Mouse (Mus musculus) intestine, postnatal 0 days (tissue): ENCODE data around the gene Cavin2. TPM values are rescaled to one million over a fixed set of nuclear protein-coding genes. Genes with fewer than 3 reads are reported as not detected.

Experiments used
- ATAC-seq: fragments of 200-750 bp; cut with Nextera tagmentation; 2 replicates; pipeline ENCODE4 v1.8.0; 2017; ENCODE audit warnings: mild to moderate bottlenecking, moderate TSS enrichment, moderate library complexity
- H3K27ac ChIP-seq: fragments of 300-500 bp; sonication (generic); 2 replicates; pipeline ENCODE4 v1.5.1; 2014; ENCODE audit warnings: mild to moderate bottlenecking, low read depth, low read length, moderate library complexity
- H3K27me3 ChIP-seq: fragments of 300-500 bp; sonication (generic); replicated peaks from 2 replicates; pipeline ENCODE4 v1.6.1; 2014; ENCODE audit warnings: low read length, mixed read lengths; ENCODE audit not compliant: control insufficient read depth, insufficient read depth
- H3K36me3 ChIP-seq: fragments of 300-500 bp; sonication (generic); 2 replicates; pipeline ENCODE4 v1.6.1; 2014; ENCODE audit warnings: mild to moderate bottlenecking, moderate library complexity; ENCODE audit not compliant: control insufficient read depth, insufficient read depth
- H3K4me1 ChIP-seq: fragments of 300-500 bp; sonication (generic); replicated peaks from 2 replicates; pipeline ENCODE4 v1.6.1; 2014; ENCODE audit warnings: antibody characterized with exemption, low read length, mixed read lengths; ENCODE audit not compliant: control insufficient read depth, insufficient read depth
- H3K4me2 ChIP-seq: fragments of 300-500 bp; sonication (generic); replicated peaks from 2 replicates; pipeline ENCODE4 v1.6.1; 2014; ENCODE audit warnings: low read depth, mild to moderate bottlenecking, moderate library complexity
- H3K4me3 ChIP-seq: fragments of 300-500 bp; sonication (generic); 2 replicates; pipeline ENCODE4 v1.5.1; 2014; ENCODE audit warnings: low read depth, low read length
- H3K9ac ChIP-seq: fragments of 300-500 bp; sonication (generic); 2 replicates; pipeline ENCODE4 v1.6.1; 2014; ENCODE audit warnings: mild to moderate bottlenecking, low read depth, low read length
- H3K9me3 ChIP-seq: fragments of 300-500 bp; sonication (generic); 2 replicates; pipeline ENCODE4 v1.6.1; 2016; ENCODE audit warnings: mixed run types; ENCODE audit not compliant: control insufficient read depth
- CTCF ChIP-seq: sonication (generic); IDR thresholded peaks from 2 replicates; pipeline ENCODE4 v1.5.1; 2016; ENCODE audit warnings: low read depth, mild to moderate bottlenecking, control low read depth, antibody characterized with exemption, moderate library complexity
- WGBS: fragments of 180-500 bp; shearing (Covaris S2); extraction: QIAGEN DNeasy Blood & Tissue Kit; methylation state at CpG from one replicate; pipeline ENCODE4 v1.1.7; 2014; 5-methylcytosine and 5-hydroxymethylcytosine counted together
- polyA plus RNA-seq: library from polyadenylated mRNA; unstranded; fragments of >200 nt; fragmentation: Nextera tagmentation; extraction: Ambion mirVana; gene quantifications from 2 replicates; pipeline ENCODE4 v1.2.1, GENCODE M21; 2015

Gene Cavin2
- polyA plus RNA-seq: 47.0 and 50.0 TPM in 2 replicates

DNA sequence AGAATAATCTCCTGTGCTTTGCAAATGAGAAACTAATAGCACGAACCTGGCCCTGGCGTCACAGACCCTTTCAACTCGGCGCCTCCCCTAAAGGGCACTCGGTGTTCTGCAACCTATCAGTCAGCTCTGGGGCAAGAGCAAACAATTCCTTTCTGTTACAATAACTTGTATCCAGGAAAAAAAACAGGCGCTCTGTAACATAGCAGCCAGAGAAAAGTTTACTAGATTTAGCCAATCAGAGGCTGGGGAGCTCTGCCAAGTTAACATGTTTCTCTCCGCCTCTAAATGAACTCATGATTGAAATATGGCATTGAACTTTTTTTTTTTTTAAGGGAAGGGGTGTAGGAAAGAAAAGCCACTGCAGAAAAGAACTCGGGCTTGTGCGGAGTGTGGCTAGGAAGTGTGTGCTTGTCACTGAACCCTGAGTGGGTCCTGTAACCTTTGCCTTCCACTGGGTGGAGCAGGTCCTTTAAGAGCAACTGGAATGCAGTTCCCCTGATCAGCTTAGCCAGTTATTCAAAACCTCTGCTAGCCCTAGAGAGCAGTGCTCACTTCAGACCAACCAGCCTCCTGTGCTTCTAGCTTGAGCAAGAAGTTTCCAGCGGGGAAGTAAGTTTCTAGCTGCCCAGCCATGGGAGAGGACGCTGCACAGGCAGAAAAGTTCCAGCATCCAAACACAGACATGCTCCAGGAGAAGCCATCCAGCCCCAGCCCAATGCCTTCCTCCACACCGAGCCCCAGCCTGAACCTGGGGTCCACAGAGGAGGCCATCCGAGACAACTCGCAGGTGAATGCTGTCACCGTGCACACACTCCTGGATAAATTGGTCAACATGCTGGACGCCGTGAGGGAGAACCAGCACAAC is at the start of gene Cavin2:
Gene Cavin2, plus strand, starts transcription at position 372 of the 865 bp plus-strand sequence.
- H3K27ac ChIP-seq: peak within 1 kb of the TSS; percentile 78
- H3K4me3 ChIP-seq: peak within 1 kb of the TSS; percentile 29
- 0 out of 2 replicates have a peak, but pooled peaks cover 5% of the 10 kb centered on the region for H3K4me1 ChIP-seq
- H3K4me2 ChIP-seq: peak within 1 kb of the TSS; percentile 58
- peak; percentile 49 for TF ChIP-seq CTCF
- WGBS: 29% methylated on average over 17 of the region's 17 CpGs
- no peaks in the 10 kb centered on the region for H3K36me3 ChIP-seq
- no peaks in the 10 kb centered on the region for H3K27me3 ChIP-seq
- peak within 1 kb of the TSS; percentile 57 for H3K9ac ChIP-seq
- H3K9me3 ChIP-seq: no peaks in the 10 kb centered on the region
- ATAC-seq: peak; percentile 71; the same call in 1 of the 2 replicates

DNA sequence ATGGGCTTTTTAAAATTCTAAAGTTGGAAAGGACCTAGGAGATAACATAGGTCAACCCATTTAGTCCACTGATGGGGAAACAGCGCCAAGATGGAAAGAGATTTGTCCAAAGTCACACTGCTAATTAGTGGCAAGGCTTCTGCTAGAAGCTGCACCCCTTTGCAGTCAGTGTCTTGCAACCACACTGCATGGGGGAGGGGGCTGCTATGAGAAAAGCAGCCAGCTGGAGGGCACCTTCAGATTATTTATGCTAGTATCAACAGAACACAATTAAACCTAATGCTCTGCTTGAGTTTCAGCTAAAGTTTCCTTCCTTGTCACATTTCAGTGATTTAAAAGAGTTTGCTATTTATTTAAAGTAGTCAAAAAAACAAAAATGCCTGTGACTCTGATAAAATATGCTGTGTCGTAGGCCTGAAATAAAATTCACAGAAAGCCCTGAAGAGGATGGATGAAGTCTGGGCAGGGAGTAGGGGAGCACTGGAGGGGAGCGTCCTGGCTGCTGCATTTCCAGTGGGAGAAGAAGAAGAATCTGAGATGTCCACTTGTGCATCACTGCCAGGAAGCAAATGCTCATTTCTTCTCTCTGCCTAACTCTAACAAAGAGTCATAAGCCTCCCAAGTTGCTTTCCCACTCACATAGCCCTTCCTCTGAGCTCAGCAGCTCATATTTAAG is 47.5 kb upstream of the Cavin2 start:
- no peaks in the 10 kb centered on the region for H3K36me3 ChIP-seq
- no peak overlapping the region for H3K9ac ChIP-seq
- no peaks in the 10 kb centered on the region for H3K4me1 ChIP-seq
- no peaks in the 10 kb centered on the region for H3K27me3 ChIP-seq
- no peak for TF ChIP-seq CTCF
- H3K9me3 ChIP-seq: no peaks in the 10 kb centered on the region
- 77% methylated on average over 3 of the region's 3 CpGs for WGBS
- H3K27ac ChIP-seq: no peak overlapping the region
- no peak overlapping the region for H3K4me3 ChIP-seq
- no peak overlapping the region for H3K4me2 ChIP-seq
- ATAC-seq: no peak

DNA sequence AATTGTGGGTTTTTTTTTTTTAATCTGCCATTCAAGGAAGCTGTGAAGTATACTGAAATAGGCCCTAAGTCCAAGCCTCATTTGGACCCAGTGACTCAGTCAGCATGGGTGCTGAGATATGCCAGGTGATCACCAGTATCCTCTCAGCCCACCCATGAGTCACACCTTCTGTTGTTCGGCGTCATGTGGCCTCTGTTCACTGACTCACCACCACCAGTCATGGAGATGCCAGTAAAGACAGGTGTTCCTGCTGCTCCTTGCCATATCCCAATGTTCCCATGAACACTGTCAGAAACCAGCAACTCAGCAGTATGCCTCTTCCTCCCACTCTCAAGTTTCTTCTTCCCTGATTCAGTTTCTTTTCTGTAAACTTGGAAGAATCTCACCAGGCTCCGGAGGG is 45.6 kb upstream of the Cavin2 start:
- 57% methylated on average over 3 of the region's 3 CpGs for WGBS
- Histone ChIP-seq H3K9me3 (no peaks in the 10 kb centered on the region), H3K4me3 (no peak overlapping the region), H3K36me3 (no peaks in the 10 kb centered on the region), H3K4me2 (no peak overlapping the region), H3K4me1 (no peaks in the 10 kb centered on the region), H3K9ac (no peak overlapping the region), H3K27ac (no peak overlapping the region), H3K27me3 (no peaks in the 10 kb centered on the region)
- TF ChIP-seq CTCF: no peak
- ATAC-seq: peak; percentile 92

DNA sequence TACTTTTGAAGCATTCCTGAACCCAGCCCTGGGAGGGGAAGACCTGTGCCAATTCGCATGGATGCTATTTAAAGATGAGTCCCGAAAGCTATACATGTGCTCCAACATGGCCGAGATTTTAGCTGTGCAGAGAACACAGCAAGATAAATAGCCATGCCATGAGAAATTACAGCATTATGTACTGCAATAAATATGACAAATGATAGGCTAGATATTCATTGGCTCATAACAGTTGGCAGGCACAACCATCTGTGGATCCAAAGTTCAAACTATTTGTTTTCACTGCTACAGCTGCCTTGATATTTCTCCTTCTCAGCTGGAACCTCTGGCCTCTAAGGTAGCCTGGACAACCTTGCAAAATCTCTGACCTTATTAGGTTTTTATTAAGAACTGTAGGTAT is 45.1 kb upstream of the Cavin2 start:
- Histone ChIP-seq H3K27me3 (no peaks in the 10 kb centered on the region), H3K9me3 (no peaks in the 10 kb centered on the region), H3K9ac (no peak overlapping the region), H3K4me2 (no peak overlapping the region), H3K36me3 (no peaks in the 10 kb centered on the region), H3K4me3 (no peak overlapping the region), H3K4me1 (no peaks in the 10 kb centered on the region), H3K27ac (no peak overlapping the region)
- WGBS: 66% methylated on average over 3 of the region's 3 CpGs
- no peak for TF ChIP-seq CTCF
- peak; percentile 57; the same call in 1 of the 2 replicates for ATAC-seq

DNA sequence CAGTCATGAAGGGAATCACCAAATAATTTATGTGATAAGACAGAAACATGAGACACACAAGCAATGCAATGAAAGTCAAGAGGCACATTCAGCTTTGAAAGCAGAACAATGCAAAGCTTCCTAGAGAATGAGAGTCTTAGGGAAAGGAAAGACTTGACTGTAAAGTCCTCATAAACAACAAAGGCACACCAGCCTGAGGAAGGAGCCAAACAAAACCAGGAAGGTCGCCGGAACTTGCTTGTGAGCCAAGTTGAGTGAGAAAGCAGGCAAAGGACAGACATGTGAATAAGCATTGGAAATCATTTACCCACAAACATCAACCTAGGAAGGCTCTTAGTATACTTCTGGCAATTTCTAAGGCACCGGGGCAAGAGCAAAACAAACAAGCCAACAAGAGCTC is 43.5 kb upstream of the Cavin2 start:
- H3K9me3 ChIP-seq: no peaks in the 10 kb centered on the region
- H3K36me3 ChIP-seq: no peaks in the 10 kb centered on the region
- H3K9ac ChIP-seq: no peak overlapping the region
- H3K4me2 ChIP-seq: no peak overlapping the region
- no peaks in the 10 kb centered on the region for H3K4me1 ChIP-seq
- ATAC-seq: no peak
- WGBS: 64% methylated on average over 3 of the region's 3 CpGs
- no peak for TF ChIP-seq CTCF
- H3K4me3 ChIP-seq: no peak overlapping the region
- H3K27me3 ChIP-seq: no peaks in the 10 kb centered on the region
- no peak overlapping the region for H3K27ac ChIP-seq

DNA sequence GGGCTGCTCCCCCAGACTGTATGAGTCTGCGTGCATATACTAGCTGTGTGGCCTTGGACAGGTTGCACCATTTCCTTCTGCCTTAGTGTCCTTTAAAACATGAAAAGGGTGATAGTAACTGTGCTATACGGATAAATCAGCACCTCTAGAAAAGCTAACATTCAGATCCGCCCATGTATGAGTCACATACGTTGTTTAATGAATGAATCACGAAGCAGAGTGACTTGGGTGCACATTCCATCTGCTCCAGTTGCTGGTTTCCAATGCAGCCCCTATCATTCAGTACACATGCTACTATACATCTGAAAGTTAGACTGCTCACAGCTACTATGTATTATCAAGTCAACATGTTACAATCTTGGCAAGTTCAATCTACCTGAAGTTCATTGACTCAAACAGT is 38.6 kb upstream of the Cavin2 start:
- Histone ChIP-seq H3K27ac (no peak overlapping the region), H3K36me3 (no peaks in the 10 kb centered on the region), H3K9me3 (no peaks in the 10 kb centered on the region), H3K27me3 (no peaks in the 10 kb centered on the region), H3K4me3 (no peak overlapping the region), H3K4me2 (no peak overlapping the region), H3K9ac (no peak overlapping the region), H3K4me1 (no peaks in the 10 kb centered on the region)
- no peak for TF ChIP-seq CTCF
- no peak for ATAC-seq
- WGBS: 52% methylated on average over 5 of the region's 5 CpGs
